Mouse (Mus musculus) embryonic facial prominence, embryonic 15.5 days (tissue): ENCODE measurements at regions not wholly inside any gene's neighbourhood (a gene's known extent, or its start where the extent isn't known, plus 50 kb on each side); places are given as distances from the start of the nearest gene placed in this dataset.

Source experiments
- ATAC-seq: fragments of 200-750 bp; cut with Nextera tagmentation; 2 replicates; pipeline ENCODE4 v1.8.0; 2017; ENCODE audit warnings: low read depth, moderate TSS enrichment; ENCODE audit not compliant: insufficient number of reproducible peaks, low FRiP score, low TSS enrichment
- H3K27ac ChIP-seq: fragments of 300-500 bp; sonication (generic); replicated peaks from 2 replicates; pipeline ENCODE4 v1.5.1; 2015; ENCODE audit warnings: mild to moderate bottlenecking, inconsistent platforms
- H3K27me3 ChIP-seq: fragments of 300-500 bp; sonication (generic); 2 replicates; pipeline ENCODE4 v1.6.1; 2015; ENCODE audit warnings: inconsistent platforms
- H3K36me3 ChIP-seq: fragments of 300-500 bp; sonication (generic); 2 replicates; pipeline ENCODE4 v1.6.1; 2015; ENCODE audit warnings: mild to moderate bottlenecking, inconsistent platforms
- H3K4me1 ChIP-seq: fragments of 300-500 bp; sonication (generic); 2 replicates; pipeline ENCODE4 v1.6.1; 2015; ENCODE audit warnings: inconsistent platforms
- H3K4me2 ChIP-seq: fragments of 300-500 bp; sonication (generic); replicated peaks from 2 replicates; pipeline ENCODE4 v1.6.1; 2015; ENCODE audit warnings: mild to moderate bottlenecking, inconsistent platforms
- H3K4me3 ChIP-seq: fragments of 300-500 bp; sonication (generic); replicated peaks from 2 replicates; pipeline ENCODE4 v1.5.1; 2015; ENCODE audit warnings: mild to moderate bottlenecking, inconsistent platforms
- H3K9ac ChIP-seq: fragments of 300-500 bp; sonication (generic); 2 replicates; pipeline ENCODE4 v1.6.1; 2015; ENCODE audit warnings: inconsistent platforms
- H3K9me3 ChIP-seq: fragments of 300-500 bp; sonication (generic); replicated peaks from 2 replicates; pipeline ENCODE4 v1.6.1; 2016; ENCODE audit warnings: inconsistent platforms
- WGBS: fragments of 180-500 bp; shearing (Covaris S2); methylation state at CpG from one replicate; pipeline ENCODE4 v1.1.7; 2015; 5-methylcytosine and 5-hydroxymethylcytosine counted together

- Histone ChIP-seq H3K27me3 (no peaks in the 10 kb centered on the region), H3K9me3 (no peaks in the 10 kb centered on the region), H3K4me1 (no peaks in the 10 kb centered on the region), H3K27ac (no peak overlapping the region), H3K4me3 (no peak overlapping the region), H3K9ac (no peak overlapping the region), H3K4me2 (no peak overlapping the region), H3K36me3 (no peaks in the 10 kb centered on the region)
- 77% methylated on average over 2 of the region's 2 CpGs for WGBS
- no peak for ATAC-seq
These were observed 268.3 kb upstream of the Gcfc2 start for GRCm38 (mm10) chr6:81655205-81655604.

GRCm38 (mm10) chr6:81660478-81661395 lies 262.7 kb upstream of the Gcfc2 start:
- H3K4me3 ChIP-seq: no peak overlapping the region
- no peak overlapping the region for H3K4me2 ChIP-seq
- no peak for ATAC-seq
- no peaks in the 10 kb centered on the region for H3K36me3 ChIP-seq
- WGBS: 55% methylated on average over 17 of the region's 17 CpGs
- no peaks in the 10 kb centered on the region for H3K4me1 ChIP-seq
- no peaks in the 10 kb centered on the region for H3K27me3 ChIP-seq
- H3K9me3 ChIP-seq: no peaks in the 10 kb centered on the region
- H3K9ac ChIP-seq: no peak overlapping the region
- no peak overlapping the region for H3K27ac ChIP-seq

- H3K36me3 ChIP-seq: no peaks in the 10 kb centered on the region
- H3K4me3 ChIP-seq: no peak overlapping the region
- no peak overlapping the region for H3K27ac ChIP-seq
- H3K4me1 ChIP-seq: no peaks in the 10 kb centered on the region
- H3K9me3 ChIP-seq: no peaks in the 10 kb centered on the region
- H3K9ac ChIP-seq: no peak overlapping the region
- WGBS: 37% methylated on average over 1 of the region's 1 CpGs
- no peak for ATAC-seq
- no peak overlapping the region for H3K4me2 ChIP-seq
- no peaks in the 10 kb centered on the region for H3K27me3 ChIP-seq
These were observed 254.5 kb upstream of the Gcfc2 start for GRCm38 (mm10) chr6:81668944-81669343.

- no peaks in the 10 kb centered on the region for H3K4me1 ChIP-seq
- no peak overlapping the region for H3K9ac ChIP-seq
- ATAC-seq: no peak
- H3K9me3 ChIP-seq: no peaks in the 10 kb centered on the region
- no peak overlapping the region for H3K4me3 ChIP-seq
- H3K4me2 ChIP-seq: no peak overlapping the region
- H3K27ac ChIP-seq: no peak overlapping the region
- WGBS: 73% methylated on average over 2 of the region's 2 CpGs
- no peaks in the 10 kb centered on the region for H3K27me3 ChIP-seq
- no peaks in the 10 kb centered on the region for H3K36me3 ChIP-seq
These were observed 250.2 kb upstream of the Gcfc2 start for GRCm38 (mm10) chr6:81673316-81673715.

- Histone ChIP-seq H3K27ac (no peak overlapping the region), H3K9ac (no peak overlapping the region), H3K4me2 (no peak overlapping the region), H3K27me3 (no peaks in the 10 kb centered on the region), H3K9me3 (no peaks in the 10 kb centered on the region), H3K36me3 (no peaks in the 10 kb centered on the region), H3K4me3 (no peak overlapping the region), H3K4me1 (no peaks in the 10 kb centered on the region)
- ATAC-seq: no peak
- WGBS: 88% methylated on average over 7 of the region's 7 CpGs
These were observed 226.2 kb upstream of the Gcfc2 start for GRCm38 (mm10) chr6:81697284-81697683.

GRCm38 (mm10) chr6:81698173-81698572 lies 225.3 kb upstream of the Gcfc2 start:
- Histone ChIP-seq H3K4me1 (no peaks in the 10 kb centered on the region), H3K4me2 (no peak overlapping the region), H3K36me3 (no peaks in the 10 kb centered on the region), H3K9me3 (no peaks in the 10 kb centered on the region), H3K4me3 (no peak overlapping the region), H3K27me3 (no peaks in the 10 kb centered on the region), H3K9ac (no peak overlapping the region), H3K27ac (no peak overlapping the region)
- WGBS: 87% methylated on average over 3 of the region's 3 CpGs
- no peak for ATAC-seq

GRCm38 (mm10) chr6:81714867-81715266 lies 208.6 kb upstream of the Gcfc2 start:
- Histone ChIP-seq H3K9ac (no peak overlapping the region), H3K27me3 (no peaks in the 10 kb centered on the region), H3K27ac (no peak overlapping the region), H3K4me2 (no peak overlapping the region), H3K4me1 (no peaks in the 10 kb centered on the region), H3K36me3 (no peaks in the 10 kb centered on the region), H3K9me3 (no peaks in the 10 kb centered on the region), H3K4me3 (no peak overlapping the region)
- ATAC-seq: no peak
- WGBS: 39% methylated on average over 3 of the region's 3 CpGs

- Histone ChIP-seq H3K27ac (no peak overlapping the region), H3K9ac (no peak overlapping the region), H3K9me3 (no peaks in the 10 kb centered on the region), H3K4me1 (no peaks in the 10 kb centered on the region), H3K4me3 (no peak overlapping the region), H3K4me2 (no peak overlapping the region), H3K36me3 (no peaks in the 10 kb centered on the region), H3K27me3 (no peaks in the 10 kb centered on the region)
- no peak for ATAC-seq
- WGBS: 57% methylated on average over 5 of the region's 5 CpGs
These were observed 207.1 kb upstream of the Gcfc2 start for GRCm38 (mm10) chr6:81716371-81716770.

- no peak overlapping the region for H3K27ac ChIP-seq
- no peak for ATAC-seq
These were observed 198.6 kb upstream of the Gcfc2 start for GRCm38 (mm10) chr6:81724601-81725545.

GRCm38 (mm10) chr6:81731631-81732030 lies 191.8 kb upstream of the Gcfc2 start:
- no peak for ATAC-seq
- Histone ChIP-seq H3K4me1 (no peaks in the 10 kb centered on the region), H3K27me3 (no peaks in the 10 kb centered on the region), H3K4me2 (no peak overlapping the region), H3K36me3 (no peaks in the 10 kb centered on the region), H3K9me3 (no peaks in the 10 kb centered on the region), H3K27ac (no peak overlapping the region), H3K9ac (no peak overlapping the region), H3K4me3 (no peak overlapping the region)
- 40% methylated on average over 4 of the region's 5 CpGs for WGBS

More at GRCm38 (mm10) chr6:81724601-81725545, 198.6 kb upstream of the Gcfc2 start:
- Histone ChIP-seq H3K9ac (no peak overlapping the region), H3K27me3 (no peaks in the 10 kb centered on the region), H3K4me3 (no peak overlapping the region), H3K9me3 (no peaks in the 10 kb centered on the region), H3K4me1 (no peaks in the 10 kb centered on the region), H3K36me3 (no peaks in the 10 kb centered on the region), H3K4me2 (no peak overlapping the region)
- 82% methylated on average over 4 of the region's 4 CpGs for WGBS

- H3K4me2 ChIP-seq: no peak overlapping the region
- H3K4me3 ChIP-seq: no peak overlapping the region
- no peaks in the 10 kb centered on the region for H3K9me3 ChIP-seq
- H3K27me3 ChIP-seq: no peaks in the 10 kb centered on the region
- H3K9ac ChIP-seq: no peak overlapping the region
- H3K4me1 ChIP-seq: no peaks in the 10 kb centered on the region
- 68% methylated on average over 3 of the region's 3 CpGs for WGBS
- no peaks in the 10 kb centered on the region for H3K36me3 ChIP-seq
- H3K27ac ChIP-seq: no peak overlapping the region
- ATAC-seq: no peak
These were observed 189.9 kb upstream of the Gcfc2 start for GRCm38 (mm10) chr6:81733527-81733926.
